Mouse (Mus musculus) B cell, adult 62 days (primary cell): ENCODE measurements around the gene Vmn2r58. TPM values are rescaled to one million over a fixed set of nuclear protein-coding genes. Genes with fewer than 3 reads are reported as not detected.

Source experiments
- total RNA-seq: library from RNA; stranded (reverse); gene quantifications from 4 replicates; pipeline ENCODE4 v1.2.4, GENCODE M21; 2023

The Vmn2r58 gene
- not detected in 4 replicates for total RNA-seq

GRCm38 (mm10) chr7:41872612-41873011 lies at the start of gene Vmn2r58:
TSS of gene Vmn2r58 (minus strand) at chr7:41872712.

Other genes with a start within 250 kb of the Vmn2r58 start
- 11.5 to 20.3 TPM (median 16.5 TPM) in 4 replicates for gene Zfp788, start 239.5 kb downstream of the Vmn2r58 start, total RNA-seq
- not detected in 4 replicates for gene Vmn2r59, start 186.3 kb upstream of the Vmn2r58 start, total RNA-seq
- gene Vmn2r60, start 235.1 kb upstream of the Vmn2r58 start, total RNA-seq = 0.06 TPM in 1 of 4 replicates, not detected in the others